Mouse (Mus musculus): Measurements from ENCODE around the gene Cyp2c40. TPM values are rescaled to one million over a fixed set of nuclear protein-coding genes. Genes with fewer than 3 reads are reported as not detected.

The Cyp2c40 gene
- polyA plus RNA-seq, 1 experiment from 2014 or later: not detected

Other genes with a start within 250 kb of the Cyp2c40 start
- gene Cyp2c67, start 163.8 kb downstream of the Cyp2c40 start, polyA plus RNA-seq (2014; fragmentation: Nextera tagmentation; extraction: Ambion mirVana): not detected in 2 replicates
- gene Cyp2c68, start 71.8 kb downstream of the Cyp2c40 start, polyA plus RNA-seq (2014; fragmentation: Nextera tagmentation; extraction: Ambion mirVana): not detected in 2 replicates
- gene Cyp2c69, start 74.0 kb upstream of the Cyp2c40 start, polyA plus RNA-seq (2014; fragmentation: Nextera tagmentation; extraction: Ambion mirVana): not detected in 2 replicates
- not detected in 2 replicates for gene Cyp2c37, start 179.6 kb upstream of the Cyp2c40 start, polyA plus RNA-seq (2014; fragmentation: Nextera tagmentation; extraction: Ambion mirVana)

Data from embryonic facial prominence, embryonic 14.5 days (tissue).